Mouse (Mus musculus) bone marrow macrophage, adult 2 months (primary cell): ENCODE measurements around the gene Cyp11a1.

Experiments used
- CTCF ChIP-seq: IDR thresholded peaks from 2 replicates; pipeline ENCODE4 v1.5.1; 2012; ENCODE audit warnings: low read depth, mild to moderate bottlenecking, low read length, moderate library complexity
- POLR2A ChIP-seq: IDR thresholded peaks from 2 replicates; pipeline ENCODE4 v1.6.1; 2012; ENCODE audit warnings: mild to moderate bottlenecking, low read depth, low read length, borderline replicate concordance

DNA sequence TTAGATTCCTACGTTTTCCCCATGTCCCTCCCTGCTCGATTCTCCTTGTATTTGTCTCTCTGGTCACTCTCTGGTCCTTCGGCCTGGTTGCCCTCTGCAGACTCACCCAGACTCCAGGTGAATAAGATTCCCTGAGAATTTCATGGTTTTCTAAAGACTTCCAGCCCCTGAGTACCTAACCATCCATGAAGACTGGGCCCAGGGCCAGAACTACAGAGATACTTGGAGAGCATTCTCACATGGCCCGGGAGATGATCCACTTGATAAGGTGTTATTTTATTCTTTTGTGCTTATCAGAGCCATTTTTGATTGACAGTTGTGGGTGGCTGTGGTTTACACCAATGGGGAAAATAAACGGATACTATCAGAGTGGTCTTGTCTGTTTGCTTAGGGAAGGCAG, 25.7 kb downstream of the Cyp11a1 start:
- TF ChIP-seq CTCF (no peak), POLR2A (no peak)
